Mouse (Mus musculus): Measurements from ENCODE around the gene Mllt6.

DNA sequence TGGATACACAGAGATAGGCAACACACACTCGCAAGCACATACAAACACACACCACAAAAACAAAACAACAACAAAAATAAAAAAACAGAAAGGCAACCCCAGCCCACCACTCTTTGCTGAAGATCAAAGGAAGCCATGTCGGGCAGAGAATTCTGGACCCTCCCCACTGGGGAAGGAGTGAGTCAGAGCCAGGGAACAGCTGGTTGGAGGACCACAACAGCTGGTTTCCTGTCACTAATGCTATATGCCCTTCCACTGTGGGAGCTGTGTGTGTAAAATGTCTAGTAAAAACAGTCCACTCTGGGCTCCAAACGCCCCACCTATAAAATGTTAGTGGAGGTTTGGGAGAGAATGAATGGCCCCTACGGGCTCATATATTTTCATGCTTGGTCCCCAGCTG, 58.1 kb downstream of the Mllt6 start:
- TF ChIP-seq POLR2A (IDR thresholded peaks at IDR 0.05; ENCODE audit: borderline replicate concordance, insufficient read depth, low read length) (no peak), CTCF (IDR thresholded peaks at IDR 0.05; ENCODE audit: borderline replicate concordance, insufficient read depth, low read depth, low read length) (no peak)

Data from cerebellum, adult 2 months (tissue).